13 mouse cellular contexts compared by ENCODE assay signal in genomic region chr12:32054476-32055166, GRCm38 (mm10). TPM values are rescaled to one million over a fixed set of nuclear protein-coding genes. Genes with fewer than 3 reads are reported as not detected.
DNase-seq lines count a peak whose midpoint lies in the region; ATAC-seq and TF ChIP-seq lines count a peak whose summit lies in the region.
"Had no signal": no experiment of that assay in that cellular context is flagged by ENCODE, and none has a peak within 500 bp of the region (broad histone marks: within the 10 kb centered on the region; RNA-seq: fewer than 3 reads in every experiment).

No protein-coding gene starts in this region.

- 80% methylated on average over 9 of the region's 9 CpGs for WGBS in hindbrain, embryonic 10.5 days
- WGBS in hindbrain, embryonic 16.5 days, result 63% methylated on average over 9 of the region's 9 CpGs
- WGBS in liver, postnatal 0 days (ENCODE audit: insufficient replicate concordance), result 53% methylated on average over 9 of the region's 9 CpGs

- no peak for DNase-seq in hindbrain, embryonic 10.5 days (ENCODE audit: low spot score)
- peak; percentile 48 for DNase-seq in 416B (ENCODE audit: low read depth)
- DNase-seq in c-Kit-positive CD71-positive TER-119-positive erythroid progenitor cells, embryonic 14.5 days (ENCODE audit: low spot score), result peak; percentile 63
- peak; percentile 29 for DNase-seq in liver, postnatal 0 days
- DNase-seq in embryo, embryonic 10.5 days (ENCODE audit: low spot score), result no peak
- no peak for DNase-seq in natural killer cell, adult 2 months (ENCODE audit: low spot score in 2 of 2)
- no peak for DNase-seq in cerebellum, postnatal 14 days
- DNase-seq: adrenal gland, adult 8-10 months; cerebellum, adult 11-12 months; gastrocnemius, postnatal 14 days; layer of hippocampus, adult 9-11 months; lung, postnatal 14 days had no signal

- no peak overlapping the region for H3K4me2 ChIP-seq in hindbrain, embryonic 16.5 days (ENCODE audit: low read length)
- peak overlapping the region; percentile 63 for H3K4me2 ChIP-seq in liver, postnatal 0 days (ENCODE audit: low read depth, low read length)

- no peak overlapping the region for H3K9ac ChIP-seq in hindbrain, embryonic 16.5 days (ENCODE audit: low read depth, low read length)
- peak overlapping the region; percentile 65 for H3K9ac ChIP-seq in liver, postnatal 0 days (replicated peaks)

- no peaks in the 10 kb centered on the region for H3K9me3 ChIP-seq in hindbrain, embryonic 10.5 days
- no peaks in the 10 kb centered on the region for H3K9me3 ChIP-seq in hindbrain, embryonic 16.5 days (ENCODE audit: control insufficient read depth, low read length)
- H3K9me3 ChIP-seq in liver, postnatal 0 days (ENCODE audit: low read length), result no peaks in the 10 kb centered on the region

- TF ChIP-seq CTCF in liver, postnatal 0 days (IDR thresholded peaks at IDR 0.05; ENCODE audit: low read depth), result no peak

- peak overlapping the region; percentile 6; the same call in 1 of the 2 replicates for H3K27ac ChIP-seq in hindbrain, embryonic 10.5 days
- no peak overlapping the region for H3K27ac ChIP-seq in hindbrain, embryonic 16.5 days (ENCODE audit: low read depth, low read length)
- peak overlapping the region; percentile 75 for H3K27ac ChIP-seq in liver, postnatal 0 days (ENCODE audit: low read depth)

- ATAC-seq in hindbrain, embryonic 16.5 days, result no peak
- ATAC-seq in liver, postnatal 0 days, result peak; percentile 62

- peaks cover 19% of the 10 kb centered on the region for H3K4me1 ChIP-seq in hindbrain, embryonic 10.5 days (replicated peaks)
- H3K4me1 ChIP-seq in hindbrain, embryonic 16.5 days (ENCODE audit: control insufficient read depth, insufficient read depth, low read depth, low read length), result peaks cover 18% of the 10 kb centered on the region
- peaks cover 35% of the 10 kb centered on the region for H3K4me1 ChIP-seq in liver, postnatal 0 days (ENCODE audit: insufficient read depth)

- peak; percentile 92 for TF ChIP-seq EP300 in liver, postnatal 0 days (IDR thresholded peaks at IDR 0.05; ENCODE audit: low read depth)

- no peaks in the 10 kb centered on the region for H3K27me3 ChIP-seq in hindbrain, embryonic 10.5 days (ENCODE audit: insufficient read depth, poor library complexity, severe bottlenecking)
- H3K27me3 ChIP-seq in hindbrain, embryonic 16.5 days (replicated peaks; ENCODE audit: control insufficient read depth, insufficient read depth, low read length), result no peaks in the 10 kb centered on the region
- H3K27me3 ChIP-seq in liver, postnatal 0 days (ENCODE audit: insufficient read depth, low read length), result no peaks in the 10 kb centered on the region

- no peaks in the 10 kb centered on the region for H3K36me3 ChIP-seq in hindbrain, embryonic 10.5 days
- no peaks in the 10 kb centered on the region for H3K36me3 ChIP-seq in hindbrain, embryonic 16.5 days (ENCODE audit: control insufficient read depth, insufficient read depth, low read length)
- H3K36me3 ChIP-seq in liver, postnatal 0 days (replicated peaks; ENCODE audit: insufficient read depth, low read length), result no peaks in the 10 kb centered on the region; the same call in 1 of the 2 replicates

- H3K4me3 ChIP-seq in hindbrain, embryonic 10.5 days, result no peak overlapping the region
- no peak overlapping the region for H3K4me3 ChIP-seq in hindbrain, embryonic 16.5 days (ENCODE audit: low read length)
- no peak overlapping the region for H3K4me3 ChIP-seq in liver, postnatal 0 days (ENCODE audit: low read depth, low read length)

RNA-seq across cellular contexts. Expression of gene Prkar2b, which starts 6.5 kb away (rescaled TPM):
- 32.9 and 40.4 TPM in 2 replicates for polyA plus RNA-seq in hindbrain, embryonic 10.5 days (2016; fragmentation: Nextera tagmentation; extraction: Ambion mirVana)
- 123 and 126 TPM in 2 replicates for polyA plus RNA-seq in hindbrain, embryonic 16.5 days (2015; fragmentation: Nextera tagmentation; extraction: Ambion mirVana)
- 34.0 and 34.6 TPM in 2 replicates for polyA plus RNA-seq in liver, postnatal 0 days (2015; fragmentation: Nextera tagmentation; extraction: Ambion mirVana)

Comparison
In these comparisons a context has a peak if more than half of its experiments do, and no peak if none do; other contexts are left out.
1. DNase-seq: peak in 416B (single experiment), c-Kit-positive CD71-positive TER-119-positive erythroid progenitor cells, embryonic 14.5 days (single experiment) and liver, postnatal 0 days (single experiment); none in hindbrain, embryonic 10.5 days (single experiment), embryo, embryonic 10.5 days (single experiment), natural killer cell, adult 2 months (0 of 2) and cerebellum, postnatal 14 days (0 of 2).